Mouse (Mus musculus): ENCODE measurements around the gene Hdac9. TPM values are rescaled to one million over a fixed set of nuclear protein-coding genes. Genes with fewer than 3 reads are reported as not detected.

The Hdac9 gene
- total RNA-seq, 2 experiments from 2014 or later, result 3.6 to 4.0 TPM

- no peak for DNase-seq (ENCODE audit: low spot score in 2 of 2)
Measured at GRCm38 (mm10) chr12:34810221-34810620, 106.7 kb downstream of the Hdac9 start.

GRCm38 (mm10) chr12:34808180-34808579, 108.7 kb downstream of the Hdac9 start:
- no peak for DNase-seq (ENCODE audit: low spot score in 2 of 2)

- no peak for DNase-seq (ENCODE audit: low spot score in 2 of 2)
Measured at GRCm38 (mm10) chr12:34806528-34806927, 110.4 kb downstream of the Hdac9 start.

- no peak for DNase-seq (ENCODE audit: low spot score in 2 of 2)
Measured at GRCm38 (mm10) chr12:34803721-34804120, 113.2 kb downstream of the Hdac9 start.

GRCm38 (mm10) chr12:34802308-34802707, 114.6 kb downstream of the Hdac9 start:
- DNase-seq (ENCODE audit: low spot score in 2 of 2), result no peak

- no peak for DNase-seq (ENCODE audit: low spot score in 2 of 2)
Measured at GRCm38 (mm10) chr12:34801752-34802151, 115.1 kb downstream of the Hdac9 start.

- DNase-seq (ENCODE audit: low spot score in 2 of 2), result no peak
Measured at GRCm38 (mm10) chr12:34797389-34797788, 119.5 kb downstream of the Hdac9 start.

- DNase-seq (ENCODE audit: low spot score in 2 of 2), result no peak
Measured at GRCm38 (mm10) chr12:34795487-34795886, 121.4 kb downstream of the Hdac9 start.

GRCm38 (mm10) chr12:34792113-34792452, 124.8 kb downstream of the Hdac9 start:
- no peak for DNase-seq (ENCODE audit: low spot score in 2 of 2)

- no peak for DNase-seq (ENCODE audit: low spot score in 2 of 2)
Measured at GRCm38 (mm10) chr12:34791213-34792112, 125.4 kb downstream of the Hdac9 start.

- no peak for DNase-seq (ENCODE audit: low spot score in 2 of 2)
Measured at GRCm38 (mm10) chr12:34789031-34789982, 127.6 kb downstream of the Hdac9 start.

- DNase-seq (ENCODE audit: low spot score in 2 of 2), result no peak
Measured at GRCm38 (mm10) chr12:34787380-34787779, 129.5 kb downstream of the Hdac9 start.

GRCm38 (mm10) chr12:34783574-34783973, 133.3 kb downstream of the Hdac9 start:
- DNase-seq (ENCODE audit: low spot score in 2 of 2), result no peak

- DNase-seq (ENCODE audit: low spot score in 2 of 2), result no peak
Measured at GRCm38 (mm10) chr12:34779368-34779957, 137.4 kb downstream of the Hdac9 start.

GRCm38 (mm10) chr12:34776170-34776569, 140.7 kb downstream of the Hdac9 start:
- DNase-seq (ENCODE audit: low spot score in 2 of 2), result no peak

GRCm38 (mm10) chr12:34774071-34774470, 142.8 kb downstream of the Hdac9 start:
- DNase-seq (ENCODE audit: low spot score in 2 of 2), result no peak

GRCm38 (mm10) chr12:34767226-34767775, 149.6 kb downstream of the Hdac9 start:
- no peak for DNase-seq (ENCODE audit: low spot score in 2 of 2)

GRCm38 (mm10) chr12:34747266-34747665, 169.6 kb downstream of the Hdac9 start:
- DNase-seq (ENCODE audit: low spot score in 2 of 2), result no peak

- no peak for DNase-seq (ENCODE audit: low spot score in 2 of 2)
Measured at GRCm38 (mm10) chr12:34725204-34725603, 191.7 kb downstream of the Hdac9 start.

- no peak for DNase-seq (ENCODE audit: low spot score in 2 of 2)
Measured at GRCm38 (mm10) chr12:34724274-34724673, 192.6 kb downstream of the Hdac9 start.

GRCm38 (mm10) chr12:34722831-34723490, 193.9 kb downstream of the Hdac9 start:
- DNase-seq (ENCODE audit: low spot score in 2 of 2), result no peak
